Mouse (Mus musculus) neural tube, embryonic 15.5 days (tissue): Measurements from ENCODE around the gene Mta2. TPM values are rescaled to one million over a fixed set of nuclear protein-coding genes. Genes with fewer than 3 reads are reported as not detected.
A peak's percentile ranks its signal among the peaks of the same experiment; 100 is the strongest.
"Not testable (repeated sequence)": the region's sequence is repeated elsewhere in the genome, so short reads cannot be mapped to it uniquely, and the experiment has no call there.

Experiments
- ATAC-seq: fragments of 200-750 bp; cut with Nextera tagmentation; 2 replicates; pipeline ENCODE4 v1.8.0; 2017; ENCODE audit warnings: mild to moderate bottlenecking, moderate TSS enrichment, moderate library complexity; ENCODE audit not compliant: low FRiP score
- H3K27ac ChIP-seq: fragments of 300-500 bp; sonication (generic); replicated peaks from 2 replicates; pipeline ENCODE4 v1.5.1; 2015; ENCODE audit warnings: mild to moderate bottlenecking, inconsistent platforms
- H3K27me3 ChIP-seq: fragments of 300-500 bp; sonication (generic); replicated peaks from 2 replicates; pipeline ENCODE4 v1.6.1; 2015; ENCODE audit warnings: inconsistent platforms
- H3K36me3 ChIP-seq: fragments of 300-500 bp; sonication (generic); 2 replicates; pipeline ENCODE4 v1.6.1; 2015; ENCODE audit warnings: inconsistent platforms
- H3K4me1 ChIP-seq: fragments of 300-500 bp; sonication (generic); 2 replicates; pipeline ENCODE4 v1.6.1; 2015; ENCODE audit warnings: inconsistent platforms
- H3K4me2 ChIP-seq: fragments of 300-500 bp; sonication (generic); 2 replicates; pipeline ENCODE4 v1.6.1; 2015; ENCODE audit warnings: inconsistent platforms, mild to moderate bottlenecking, moderate library complexity
- H3K4me3 ChIP-seq: fragments of 300-500 bp; sonication (generic); replicated peaks from 2 replicates; pipeline ENCODE4 v1.5.1; 2015; ENCODE audit warnings: mild to moderate bottlenecking, inconsistent platforms
- H3K9ac ChIP-seq: fragments of 300-500 bp; sonication (generic); replicated peaks from 2 replicates; pipeline ENCODE4 v1.6.1; 2015; ENCODE audit warnings: mild to moderate bottlenecking, inconsistent platforms
- H3K9me3 ChIP-seq: fragments of 300-500 bp; sonication (generic); replicated peaks from 2 replicates; pipeline ENCODE4 v1.6.1; 2016; ENCODE audit warnings: inconsistent platforms
- WGBS: fragments of 180-500 bp; shearing (Covaris S2); methylation state at CpG from one replicate; pipeline ENCODE4 v1.1.7; 2015; ENCODE audit warnings: mixed read lengths; 5-methylcytosine and 5-hydroxymethylcytosine counted together
- polyA plus RNA-seq: library from polyadenylated mRNA; unstranded; fragments of >200 nt; fragmentation: Nextera tagmentation; extraction: Ambion mirVana; gene quantifications from 2 replicates; pipeline ENCODE4 v1.2.1, GENCODE M21; 2015

The Mta2 gene
- polyA plus RNA-seq, result 94.8 and 117 TPM in 2 replicates

DNA sequence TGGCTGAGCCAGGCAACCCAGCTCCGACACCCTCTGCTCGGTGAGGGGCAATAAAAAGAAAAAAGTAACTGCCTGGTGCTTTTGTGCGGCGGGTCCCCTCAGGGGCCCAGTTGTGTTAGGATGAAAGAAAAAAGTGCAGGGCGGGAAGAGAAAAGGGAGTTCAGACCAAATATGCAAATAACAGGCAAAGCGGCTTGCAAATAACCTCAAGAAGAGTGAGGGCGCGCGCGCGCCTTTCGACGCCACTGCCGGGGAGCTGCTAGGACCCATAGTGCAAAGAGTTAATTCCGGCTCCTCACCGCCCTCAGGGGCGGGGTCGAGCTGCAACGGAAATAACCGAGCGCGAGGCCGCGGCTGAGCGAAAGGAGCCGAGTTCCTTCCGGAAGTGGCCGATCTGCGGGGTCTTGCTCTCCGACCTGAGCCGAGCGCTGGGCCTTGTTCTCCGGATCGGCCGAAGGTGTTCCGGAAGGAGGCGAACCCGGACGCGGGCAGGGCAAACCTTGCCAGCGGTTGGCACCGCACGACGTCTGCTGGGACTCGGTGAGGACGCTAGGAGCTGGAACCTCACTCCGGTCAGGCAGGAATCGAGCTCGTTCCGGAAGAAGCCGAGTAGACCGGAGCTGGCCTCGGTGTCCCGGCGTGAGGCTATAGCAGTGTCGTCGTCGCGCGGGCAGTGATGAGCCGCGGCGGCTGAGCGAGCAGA lies at the start of gene Mta2:
Gene Mta2 (plus strand): TSS at position 361 of the 703 bp plus-strand sequence.
- Histone ChIP-seq H3K4me3 (peak within 1 kb of the TSS; percentile 94), H3K36me3 (peaks cover 31% of the 10 kb centered on the region), H3K9ac (peak within 1 kb of the TSS; percentile 98), H3K27me3 (no peaks in the 10 kb centered on the region), H3K9me3 (no peaks in the 10 kb centered on the region), H3K4me1 (peaks cover 45% of the 10 kb centered on the region), H3K4me2 (peak within 1 kb of the TSS; percentile 70), H3K27ac (peak within 1 kb of the TSS; percentile 97)
- ATAC-seq, result peak; percentile 97
- under 1% methylated on average over 61 of the region's 64 CpGs for WGBS

DNA sequence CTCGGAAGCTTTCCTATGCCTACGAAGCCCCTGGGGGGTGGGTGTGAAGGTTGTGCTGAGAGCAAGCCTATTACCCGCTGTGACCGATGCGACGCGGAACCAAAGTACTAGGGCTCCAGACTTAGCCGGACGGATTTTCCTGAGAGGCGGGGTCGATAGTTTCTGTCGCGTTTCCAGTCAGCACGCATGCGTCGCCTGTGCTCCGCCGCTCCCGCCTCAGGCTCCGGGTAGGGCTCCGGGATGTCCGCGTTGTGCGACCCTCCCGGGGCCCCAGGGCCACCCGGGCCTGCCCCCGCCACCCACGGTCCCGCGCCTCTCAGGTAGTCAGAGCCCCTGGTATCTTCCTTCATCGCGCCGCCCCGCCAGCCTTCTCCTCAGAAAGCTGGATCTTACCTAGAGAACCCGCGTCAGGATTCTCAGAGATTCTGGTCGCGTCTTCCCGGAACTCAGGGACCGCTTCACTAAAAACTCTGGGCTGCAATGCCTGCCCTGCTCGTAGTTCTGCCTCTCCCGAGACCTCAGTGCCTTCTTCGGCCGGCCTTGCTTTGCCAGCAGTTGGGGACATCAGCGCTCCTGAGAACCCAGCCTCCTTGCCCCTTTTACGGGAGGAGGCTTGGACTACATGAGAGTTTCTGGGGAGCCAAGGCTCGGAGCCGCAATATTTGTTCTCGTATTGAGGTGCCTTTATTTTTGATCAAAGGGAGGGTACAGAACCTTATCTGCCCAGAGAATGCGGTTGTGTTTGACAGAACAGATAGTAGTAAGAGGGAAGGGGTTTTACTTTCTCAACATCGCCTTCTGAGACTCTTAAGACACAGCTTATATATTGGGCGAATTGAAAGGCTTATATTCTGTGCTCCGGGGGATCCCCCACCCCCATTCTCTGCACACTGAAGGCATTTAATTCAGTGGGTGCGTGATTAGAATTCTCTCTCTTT lies 48.6 kb upstream of the Mta2 start, which contains the start of gene Ints5:
Gene Ints5 (plus strand): TSS at position 177 of the 938 bp plus-strand sequence.
- Histone ChIP-seq H3K27me3 (no peaks in the 10 kb centered on the region), H3K9me3 (no peaks in the 10 kb centered on the region), H3K4me2 (peak within 1 kb of the TSS; percentile 94), H3K4me3 (peak within 1 kb of the TSS; percentile 63), H3K9ac (peak within 1 kb of the TSS; percentile 71), H3K4me1 (peaks cover 40% of the 10 kb centered on the region), H3K27ac (peak within 1 kb of the TSS; percentile 85), H3K36me3 (peaks cover 22% of the 10 kb centered on the region)
- ATAC-seq, result peak; percentile 51
- 3% methylated on average over 54 of the region's 54 CpGs for WGBS

DNA sequence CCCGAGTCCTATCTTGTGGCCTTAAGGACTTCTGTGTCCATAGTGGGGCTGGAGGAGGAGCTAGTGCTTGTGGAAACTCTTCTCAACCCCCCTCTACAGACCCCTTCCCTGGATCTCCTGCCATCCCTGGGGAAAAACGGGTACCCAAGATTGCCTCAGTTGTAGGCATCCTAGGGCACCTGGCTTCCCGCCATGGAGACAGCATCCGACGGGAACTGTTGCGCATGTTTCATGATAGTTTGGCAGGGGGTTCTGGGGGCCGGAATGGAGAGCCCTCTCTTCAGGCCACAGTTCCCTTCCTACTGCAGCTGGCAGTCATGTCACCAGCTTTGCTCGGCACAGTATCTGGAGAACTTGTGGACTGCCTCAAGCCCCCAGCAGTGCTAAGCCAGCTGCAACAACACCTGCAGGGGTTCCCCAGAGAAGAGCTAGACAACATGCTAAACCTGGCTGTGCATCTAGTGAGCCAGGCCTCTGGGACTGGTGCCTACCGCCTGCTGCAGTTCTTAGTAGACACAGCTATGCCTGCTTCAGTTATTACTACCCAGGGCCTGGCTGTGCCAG lies 46.2 kb upstream of the Mta2 start:
- Histone ChIP-seq H3K4me3 (no peak overlapping the region), H3K36me3 (peaks cover 22% of the 10 kb centered on the region), H3K9ac (peak overlapping the region; percentile 20; the same call in 1 of the 2 replicates), H3K9me3 (no peaks in the 10 kb centered on the region), H3K4me1 (peaks cover 47% of the 10 kb centered on the region), H3K4me2 (no peak overlapping the region), H3K27me3 (no peaks in the 10 kb centered on the region), H3K27ac (no peak overlapping the region)
- no peak for ATAC-seq
- WGBS, result 90% methylated on average over 9 of the region's 9 CpGs

DNA sequence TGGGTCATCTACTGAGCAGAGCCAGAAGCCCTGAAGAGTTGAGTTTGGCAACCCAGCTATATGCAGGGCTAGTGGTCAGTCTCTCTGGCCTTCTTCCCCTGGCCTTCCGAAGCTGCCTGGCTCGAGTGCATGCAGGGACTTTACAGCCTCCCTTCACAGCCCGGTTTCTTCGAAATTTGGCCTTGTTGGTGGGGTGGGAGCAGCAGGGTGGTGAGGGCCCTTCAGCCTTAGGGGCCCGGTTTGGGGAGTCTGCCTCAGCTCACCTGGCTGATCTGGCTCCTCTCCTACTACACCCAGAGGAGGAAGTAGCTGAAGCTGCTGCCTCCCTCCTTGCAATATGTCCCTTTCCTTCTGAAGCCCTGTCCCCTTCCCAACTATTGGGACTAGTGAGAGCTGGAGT lies 45.4 kb upstream of the Mta2 start:
- H3K4me2 ChIP-seq, ATAC-seq, H3K9me3 ChIP-seq, H3K9ac ChIP-seq, H3K27me3 ChIP-seq, H3K4me3 ChIP-seq, H3K27ac ChIP-seq: not testable (repeated sequence)
- 83% methylated on average over 5 of the region's 5 CpGs for WGBS
- Histone ChIP-seq H3K4me1 (peaks cover 51% of the 10 kb centered on the region), H3K36me3 (peaks cover 15% of the 10 kb centered on the region)

DNA sequence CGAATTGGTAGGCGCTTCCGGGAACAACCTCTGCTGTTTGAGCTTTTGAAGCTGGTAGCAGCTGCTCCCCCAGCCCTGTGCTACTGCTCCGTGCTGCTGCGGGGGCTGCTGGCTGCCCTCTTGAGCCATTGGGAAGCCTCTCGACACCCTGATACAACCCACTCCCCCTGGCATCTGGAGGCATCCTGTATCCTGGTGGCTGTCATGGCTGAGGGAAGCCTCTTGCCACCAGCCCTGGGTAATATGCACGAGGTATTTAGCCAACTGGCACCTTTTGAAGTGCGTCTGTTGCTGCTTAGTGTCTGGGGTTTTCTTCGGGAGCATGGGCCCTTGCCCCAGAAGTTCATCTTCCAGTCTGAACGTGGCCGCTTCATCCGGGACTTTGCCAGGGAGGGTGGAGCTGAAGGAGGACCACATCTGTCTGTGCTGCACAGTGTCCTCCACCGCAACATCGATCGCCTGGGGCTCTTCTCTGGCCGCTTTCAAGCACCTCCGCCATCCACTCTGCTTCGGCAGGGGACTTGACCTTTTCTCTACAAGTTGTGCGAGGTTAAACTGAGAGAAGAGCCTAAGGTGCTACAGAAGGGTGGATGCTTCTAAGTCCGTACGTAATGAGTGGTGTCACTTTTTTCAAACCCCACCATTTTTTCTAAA lies 44.3 kb upstream of the Mta2 start:
- H3K4me1 ChIP-seq, result peaks cover 51% of the 10 kb centered on the region
- WGBS, result 20% methylated on average over 21 of the region's 21 CpGs
- peak overlapping the region; percentile 87 for H3K27ac ChIP-seq
- H3K27me3 ChIP-seq, H3K9me3 ChIP-seq: not testable (repeated sequence)
- peak overlapping the region; percentile 75 for H3K4me2 ChIP-seq
- H3K9ac ChIP-seq, result peak overlapping the region; percentile 83
- H3K36me3 ChIP-seq, result peaks cover 19% of the 10 kb centered on the region
- peak overlapping the region; percentile 64 for H3K4me3 ChIP-seq
- peak; percentile 61 for ATAC-seq

- WGBS, result under 1% methylated on average over 52 of the region's 53 CpGs
- H3K27me3 ChIP-seq, result no peaks in the 10 kb centered on the region
- H3K4me3 ChIP-seq, result peak within 1 kb of the TSS; percentile 64
- peak within 1 kb of the TSS; percentile 87 for H3K27ac ChIP-seq
- H3K4me1 ChIP-seq, result peaks cover 51% of the 10 kb centered on the region
- H3K36me3 ChIP-seq, result peaks cover 24% of the 10 kb centered on the region
- ATAC-seq, result peak; percentile 98
- peak within 1 kb of the TSS; percentile 83 for H3K9ac ChIP-seq
- peak within 1 kb of the TSS; percentile 75 for H3K4me2 ChIP-seq
- H3K9me3 ChIP-seq, result no peaks in the 10 kb centered on the region
Observed at GRCm38 (mm10) chr19:8897865-8898495, 43.7 kb upstream of the Mta2 start, which contains the start of gene Ganab. Gene Ganab, plus strand, starts transcription at chr19:8898071.

DNA sequence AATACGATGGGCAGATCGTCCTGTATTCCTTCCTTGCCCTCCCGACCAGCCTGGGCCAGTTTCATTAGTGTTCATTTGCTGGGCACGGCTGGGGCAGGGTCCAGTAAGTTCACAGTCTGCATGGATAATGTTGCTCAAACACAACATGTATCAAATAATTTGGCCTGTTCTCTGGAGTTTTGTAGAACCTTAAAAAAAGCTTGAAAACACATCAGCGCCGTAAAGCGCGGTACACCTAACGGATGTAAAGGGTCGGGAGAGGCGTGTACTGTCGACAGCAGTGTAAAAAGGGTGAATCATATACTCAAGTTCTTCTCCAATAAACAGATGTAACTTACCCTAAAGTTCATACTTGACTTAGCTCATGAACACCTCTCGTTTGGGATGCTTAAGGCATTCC lies 43.1 kb upstream of the Mta2 start:
- H3K4me3 ChIP-seq, result peak overlapping the region; percentile 64
- no peak for ATAC-seq
- 9% methylated on average over 13 of the region's 13 CpGs for WGBS
- no peaks in the 10 kb centered on the region for H3K27me3 ChIP-seq
- peaks cover 30% of the 10 kb centered on the region for H3K36me3 ChIP-seq
- peak overlapping the region; percentile 83 for H3K9ac ChIP-seq
- H3K27ac ChIP-seq, result peak overlapping the region; percentile 87
- peak overlapping the region; percentile 75 for H3K4me2 ChIP-seq
- H3K4me1 ChIP-seq, result peaks cover 47% of the 10 kb centered on the region
- H3K9me3 ChIP-seq, result no peaks in the 10 kb centered on the region

- peaks cover 42% of the 10 kb centered on the region for H3K4me1 ChIP-seq
- peak overlapping the region; percentile 75 for H3K4me2 ChIP-seq
- no peak overlapping the region for H3K27ac ChIP-seq
- ATAC-seq, result no peak
- H3K4me3 ChIP-seq, result peak overlapping the region; percentile 64
- no peaks in the 10 kb centered on the region for H3K9me3 ChIP-seq
- WGBS, result 55% methylated on average over 3 of the region's 3 CpGs
- H3K27me3 ChIP-seq, result no peaks in the 10 kb centered on the region
- H3K36me3 ChIP-seq, result peaks cover 33% of the 10 kb centered on the region
- peak overlapping the region; percentile 83 for H3K9ac ChIP-seq
Observed at GRCm38 (mm10) chr19:8899079-8899478, 42.6 kb upstream of the Mta2 start.

DNA sequence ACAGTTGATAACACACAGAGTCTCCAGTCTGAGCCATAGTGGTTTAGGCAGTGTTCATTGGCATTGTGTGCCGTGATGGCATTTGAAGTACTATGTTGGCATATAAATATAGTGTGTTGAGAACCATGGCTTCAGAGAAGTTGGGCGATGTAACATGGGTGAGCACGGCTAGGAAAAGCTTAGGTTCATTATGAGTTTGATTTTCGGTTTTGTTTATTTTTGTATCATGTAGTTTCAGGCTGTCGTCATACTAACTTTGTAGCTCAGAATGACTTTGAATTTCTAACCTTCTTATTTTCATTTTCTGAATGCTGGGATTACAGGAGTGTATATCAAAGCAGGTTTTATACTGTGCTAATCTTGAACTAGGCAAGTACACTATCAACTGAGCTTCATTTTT lies 38.3 kb upstream of the Mta2 start:
- no peak overlapping the region for H3K4me2 ChIP-seq
- no peaks in the 10 kb centered on the region for H3K27me3 ChIP-seq
- H3K9me3 ChIP-seq, result no peaks in the 10 kb centered on the region
- H3K9ac ChIP-seq, result no peak overlapping the region
- H3K36me3 ChIP-seq, result peaks cover 59% of the 10 kb centered on the region
- H3K4me3 ChIP-seq, result no peak overlapping the region
- ATAC-seq, result no peak
- H3K4me1 ChIP-seq, result peaks cover 20% of the 10 kb centered on the region
- no peak overlapping the region for H3K27ac ChIP-seq
- 94% methylated on average over 5 of the region's 5 CpGs for WGBS

DNA sequence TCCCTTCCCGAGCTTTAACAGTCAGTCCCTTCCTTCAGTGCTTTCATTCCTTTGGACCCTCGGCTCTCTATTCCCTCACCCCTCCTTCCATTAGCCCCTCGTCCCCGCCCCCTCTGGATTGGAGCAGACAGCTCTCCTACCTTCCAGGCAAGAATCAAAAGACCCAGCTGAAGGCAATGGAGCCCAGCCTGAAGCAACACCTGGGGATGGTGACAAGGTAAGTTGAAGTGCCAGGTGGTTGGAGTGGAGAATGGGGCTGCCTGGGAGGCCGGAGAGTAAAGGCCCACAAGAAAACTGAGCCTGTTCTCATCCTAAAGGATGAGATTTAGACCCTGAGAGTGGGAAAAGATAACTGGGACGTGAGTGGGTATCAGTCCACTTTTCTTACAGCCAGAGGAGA lies 33.1 kb upstream of the Mta2 start:
- WGBS, result 89% methylated on average over 6 of the region's 6 CpGs
- Histone ChIP-seq H3K4me3 (no peak overlapping the region), H3K4me1 (no peaks in the 10 kb centered on the region), H3K36me3 (peaks cover 94% of the 10 kb centered on the region), H3K4me2 (no peak overlapping the region), H3K9ac (no peak overlapping the region), H3K27me3 (no peaks in the 10 kb centered on the region), H3K9me3 (no peaks in the 10 kb centered on the region), H3K27ac (no peak overlapping the region)
- no peak for ATAC-seq

GRCm38 (mm10) chr19:8911810-8912209 lies 29.9 kb upstream of the Mta2 start:
- Histone ChIP-seq H3K4me3 (no peak overlapping the region), H3K27ac (no peak overlapping the region), H3K9ac (no peak overlapping the region), H3K9me3 (no peaks in the 10 kb centered on the region), H3K4me2 (no peak overlapping the region), H3K4me1 (no peaks in the 10 kb centered on the region), H3K27me3 (no peaks in the 10 kb centered on the region), H3K36me3 (peaks cover 99% of the 10 kb centered on the region)
- ATAC-seq, result no peak
- 87% methylated on average over 5 of the region's 5 CpGs for WGBS
